22 mouse cellular contexts compared by ENCODE assay signal in genomic region chr2:112732942-112733341, GRCm38 (mm10).
DNase-seq lines count a peak whose midpoint lies in the region; ATAC-seq and TF ChIP-seq lines count a peak whose summit lies in the region.
"Had no signal": no experiment of that assay in that cellular context is flagged by ENCODE, and none has a peak within 500 bp of the region (broad histone marks: within the 10 kb centered on the region; RNA-seq: fewer than 3 reads in every experiment).

No protein-coding gene starts in this region.

- H3K9ac ChIP-seq in forebrain, embryonic 11.5 days (ENCODE audit: low read length): no peak overlapping the region
- H3K9ac ChIP-seq in forebrain, postnatal 0 days: no peak overlapping the region
- H3K9ac ChIP-seq in neural tube, embryonic 11.5 days (ENCODE audit: low read length): no peak overlapping the region
- no peak overlapping the region for H3K9ac ChIP-seq in hindbrain, postnatal 0 days (replicated peaks; ENCODE audit: low read length)
- no peak overlapping the region for H3K9ac ChIP-seq in neural tube, embryonic 15.5 days (replicated peaks)
- H3K9ac ChIP-seq: heart, embryonic 13.5 days; stomach, embryonic 15.5 days had no signal

- ATAC-seq in forebrain, embryonic 11.5 days (replicated peaks; ENCODE audit: low FRiP score): peak; percentile 86
- no peak; the same call in 1 of the 2 replicates for ATAC-seq in forebrain, postnatal 0 days
- ATAC-seq in neural tube, embryonic 11.5 days (ENCODE audit: insufficient read depth, low FRiP score, low TSS enrichment): peak; percentile 96
- peak; percentile 56; the same call in 1 of the 2 replicates for ATAC-seq in hindbrain, postnatal 0 days
- ATAC-seq in neural tube, embryonic 15.5 days (ENCODE audit: low FRiP score): peak; percentile 81; the same call in 1 of the 2 replicates
- ATAC-seq: activated CD4-positive, CD25-positive, alpha-beta regulatory T cell, adult 4 months; intestine, embryonic 16.5 days had no signal

- WGBS in forebrain, embryonic 11.5 days: 51% methylated on average over 2 of the region's 2 CpGs
- 28% methylated on average over 2 of the region's 2 CpGs for WGBS in forebrain, postnatal 0 days
- 39% methylated on average over 2 of the region's 2 CpGs for WGBS in neural tube, embryonic 11.5 days
- 29% methylated on average over 2 of the region's 2 CpGs for WGBS in hindbrain, postnatal 0 days
- WGBS in neural tube, embryonic 15.5 days: 13% methylated on average over 2 of the region's 2 CpGs

- DNase-seq in forebrain, embryonic 11.5 days (ENCODE audit: low spot score): no peak
- DNase-seq in forebrain, postnatal 0 days: no peak
- peak; percentile 42 for DNase-seq in neural tube, embryonic 11.5 days (ENCODE audit: low spot score)
- DNase-seq in neural tube, embryonic 10.5 days (ENCODE audit: extremely low spot score, low spot score): no peak
- peak; percentile 30 for DNase-seq in hindbrain, postnatal 0 days (ENCODE audit: low spot score)
- no peak for DNase-seq in lung, postnatal 14 days
- no peak for DNase-seq in layer of hippocampus, adult 8-10 months (ENCODE audit: low spot score in 2 of 2)
- DNase-seq: adrenal gland, postnatal 10 days; cerebellum, postnatal 25 days; gastrocnemius, postnatal 10 days; heart, adult 18-20 months; heart, postnatal 36 days; lung, adult 18-20 months; lung, postnatal 36 days; right cerebral cortex, postnatal 25 days had no signal

- no peaks in the 10 kb centered on the region for H3K4me1 ChIP-seq in forebrain, embryonic 11.5 days (replicated peaks; ENCODE audit: control insufficient read depth, insufficient read depth, low read length)
- no peaks in the 10 kb centered on the region for H3K4me1 ChIP-seq in forebrain, postnatal 0 days (ENCODE audit: insufficient read depth)
- no peaks in the 10 kb centered on the region for H3K4me1 ChIP-seq in neural tube, embryonic 11.5 days (ENCODE audit: control insufficient read depth, insufficient read depth, low read length)
- H3K4me1 ChIP-seq in hindbrain, postnatal 0 days (ENCODE audit: insufficient read depth, low read length): no peaks in the 10 kb centered on the region
- peaks cover 7% of the 10 kb centered on the region; the same call in 1 of the 2 replicates for H3K4me1 ChIP-seq in neural tube, embryonic 15.5 days
- H3K4me1 ChIP-seq: heart, embryonic 13.5 days; stomach, embryonic 15.5 days had no signal

- no peaks in the 10 kb centered on the region for H3K9me3 ChIP-seq in forebrain, embryonic 11.5 days (ENCODE audit: control insufficient read depth, low read length)
- H3K9me3 ChIP-seq in forebrain, postnatal 0 days (ENCODE audit: low read length): no peaks in the 10 kb centered on the region
- no peaks in the 10 kb centered on the region for H3K9me3 ChIP-seq in neural tube, embryonic 11.5 days (ENCODE audit: control insufficient read depth, low read length)
- H3K9me3 ChIP-seq in hindbrain, postnatal 0 days (ENCODE audit: low read length): no peaks in the 10 kb centered on the region
- H3K9me3 ChIP-seq in neural tube, embryonic 15.5 days (replicated peaks): no peaks in the 10 kb centered on the region
- H3K9me3 ChIP-seq: G1E; heart, embryonic 13.5 days; stomach, embryonic 15.5 days had no signal

- H3K4me3 ChIP-seq in forebrain, embryonic 11.5 days (ENCODE audit: low read depth, low read length): no peak overlapping the region
- H3K4me3 ChIP-seq in forebrain, postnatal 0 days (ENCODE audit: low read depth, low read length): no peak overlapping the region
- H3K4me3 ChIP-seq in neural tube, embryonic 11.5 days (ENCODE audit: low read depth, low read length): no peak overlapping the region
- H3K4me3 ChIP-seq in hindbrain, postnatal 0 days (ENCODE audit: low read length): no peak overlapping the region
- H3K4me3 ChIP-seq in neural tube, embryonic 15.5 days (replicated peaks): no peak overlapping the region
- H3K4me3 ChIP-seq: heart, embryonic 13.5 days; stomach, embryonic 15.5 days had no signal

- no peaks in the 10 kb centered on the region for H3K27me3 ChIP-seq in forebrain, embryonic 11.5 days (ENCODE audit: control insufficient read depth, insufficient read depth, low read length)
- no peaks in the 10 kb centered on the region for H3K27me3 ChIP-seq in forebrain, postnatal 0 days (ENCODE audit: insufficient read depth, low read length)
- no peaks in the 10 kb centered on the region for H3K27me3 ChIP-seq in neural tube, embryonic 11.5 days (ENCODE audit: control insufficient read depth, insufficient read depth, low read length)
- no peaks in the 10 kb centered on the region for H3K27me3 ChIP-seq in hindbrain, postnatal 0 days (ENCODE audit: insufficient read depth, low read length)
- H3K27me3 ChIP-seq in neural tube, embryonic 15.5 days (replicated peaks): no peaks in the 10 kb centered on the region
- H3K27me3 ChIP-seq: heart, embryonic 13.5 days; stomach, embryonic 15.5 days had no signal

- TF ChIP-seq CTCF in forebrain, postnatal 0 days (IDR thresholded peaks at IDR 0.05; ENCODE audit: low read depth): no peak
- TF ChIP-seq CTCF in hindbrain, postnatal 0 days (IDR thresholded peaks at IDR 0.05; ENCODE audit: low read depth): no peak

- no peak overlapping the region for H3K27ac ChIP-seq in forebrain, embryonic 11.5 days (ENCODE audit: low read depth, low read length)
- no peak overlapping the region for H3K27ac ChIP-seq in forebrain, postnatal 0 days (ENCODE audit: low read depth, low read length)
- H3K27ac ChIP-seq in neural tube, embryonic 11.5 days (ENCODE audit: low read depth, low read length): peak overlapping the region; percentile 39; the same call in 1 of the 2 replicates
- no peak overlapping the region for H3K27ac ChIP-seq in hindbrain, postnatal 0 days
- 0 out of 2 replicates have a peak overlapping the region, but pooled peaks have one; percentile 41 for H3K27ac ChIP-seq in neural tube, embryonic 15.5 days (replicated peaks)
- H3K27ac ChIP-seq: heart, embryonic 13.5 days; stomach, embryonic 15.5 days had no signal

- H3K4me2 ChIP-seq in forebrain, embryonic 11.5 days (ENCODE audit: low read depth, low read length, severe bottlenecking): no peak overlapping the region
- no peak overlapping the region for H3K4me2 ChIP-seq in forebrain, postnatal 0 days (ENCODE audit: low read depth)
- H3K4me2 ChIP-seq in neural tube, embryonic 11.5 days (ENCODE audit: low read depth): no peak overlapping the region
- no peak overlapping the region for H3K4me2 ChIP-seq in hindbrain, postnatal 0 days (ENCODE audit: low read depth, low read length)
- no peak overlapping the region for H3K4me2 ChIP-seq in neural tube, embryonic 15.5 days
- H3K4me2 ChIP-seq: heart, embryonic 13.5 days; liver, embryonic 11.5 days; stomach, embryonic 15.5 days had no signal

- H3K36me3 ChIP-seq in forebrain, embryonic 11.5 days (ENCODE audit: control insufficient read depth, insufficient read depth, low read length): no peaks in the 10 kb centered on the region
- H3K36me3 ChIP-seq in forebrain, postnatal 0 days (ENCODE audit: insufficient read depth): no peaks in the 10 kb centered on the region
- H3K36me3 ChIP-seq in neural tube, embryonic 11.5 days (ENCODE audit: control insufficient read depth, insufficient read depth, low read length): no peaks in the 10 kb centered on the region
- no peaks in the 10 kb centered on the region for H3K36me3 ChIP-seq in hindbrain, postnatal 0 days (ENCODE audit: insufficient read depth, low read length)
- H3K36me3 ChIP-seq in neural tube, embryonic 15.5 days: no peaks in the 10 kb centered on the region
- H3K36me3 ChIP-seq: G1E; heart, embryonic 13.5 days; stomach, embryonic 15.5 days had no signal

Comparison
In these comparisons a context has a peak if more than half of its experiments do, and no peak if none do; other contexts are left out.
1. DNase-seq: peak in neural tube, embryonic 11.5 days (single experiment) and hindbrain, postnatal 0 days (single experiment); none in forebrain, embryonic 11.5 days (single experiment), forebrain, postnatal 0 days (single experiment), neural tube, embryonic 10.5 days (single experiment), lung, postnatal 14 days (single experiment) and layer of hippocampus, adult 8-10 months (0 of 2).
2. H3K27ac ChIP-seq: peak in neural tube, embryonic 11.5 days (single experiment) and neural tube, embryonic 15.5 days (single experiment); none in forebrain, embryonic 11.5 days (single experiment), forebrain, postnatal 0 days (single experiment) and hindbrain, postnatal 0 days (single experiment).